ENCODE assay signal across 17 mouse cellular contexts in the genomic region with DNA sequence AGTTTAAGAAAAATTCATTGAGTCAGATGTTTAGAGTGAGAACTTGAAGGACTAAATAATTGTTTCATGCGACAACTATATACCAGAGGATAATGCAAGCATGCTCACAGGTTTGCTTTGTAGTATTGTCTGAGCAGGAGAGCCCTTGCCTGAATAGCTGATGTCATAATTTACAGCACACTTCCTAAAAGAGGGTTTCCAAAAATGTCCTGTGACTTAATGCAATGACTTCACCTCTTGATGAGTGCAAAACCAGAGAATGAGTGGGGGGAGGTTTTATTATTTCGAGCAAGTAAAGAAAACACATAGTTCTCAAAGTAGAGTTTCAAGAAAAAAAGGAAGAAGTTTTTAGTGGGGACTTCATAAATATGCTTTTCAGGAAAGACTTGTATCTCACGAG.
"Had no signal": no experiment of that assay in that cellular context is flagged by ENCODE, and none has a peak within 500 bp of the region (broad histone marks: within the 10 kb centered on the region; RNA-seq: fewer than 3 reads in every experiment).

No protein-coding gene starts in this region.

- H3K4me3 ChIP-seq: neural tube, embryonic 12.5 days; neural tube, embryonic 13.5 days; neural tube, embryonic 15.5 days; stomach, embryonic 15.5 days had no signal

- H3K9ac ChIP-seq: neural tube, embryonic 12.5 days; neural tube, embryonic 13.5 days; neural tube, embryonic 15.5 days; stomach, embryonic 15.5 days had no signal

- DNase-seq: retina, postnatal 1 day; right cerebral cortex, adult 18-20 months; right cerebral cortex, postnatal 14 days; right cerebral cortex, postnatal 25 days; right cerebral cortex, postnatal 4 days; spleen, adult 18-20 months; thymus, adult 18-20 months; thymus, adult 2 months; thymus, postnatal 14 days; thymus, postnatal 25 days; thymus, postnatal 36 days; thymus, postnatal 4 days had no signal

- H3K27me3 ChIP-seq: neural tube, embryonic 12.5 days; neural tube, embryonic 13.5 days; neural tube, embryonic 15.5 days; stomach, embryonic 15.5 days had no signal

- H3K27ac ChIP-seq: neural tube, embryonic 12.5 days; neural tube, embryonic 13.5 days; neural tube, embryonic 15.5 days; stomach, embryonic 15.5 days; stomach, postnatal 0 days had no signal

- H3K4me2 ChIP-seq: neural tube, embryonic 12.5 days; neural tube, embryonic 13.5 days; neural tube, embryonic 15.5 days; stomach, embryonic 15.5 days had no signal

- H3K36me3 ChIP-seq: neural tube, embryonic 12.5 days; neural tube, embryonic 13.5 days; neural tube, embryonic 15.5 days; stomach, embryonic 15.5 days had no signal

- H3K4me1 ChIP-seq: neural tube, embryonic 12.5 days; neural tube, embryonic 13.5 days; neural tube, embryonic 15.5 days; stomach, embryonic 15.5 days had no signal

- H3K9me3 ChIP-seq: neural tube, embryonic 12.5 days; neural tube, embryonic 13.5 days; neural tube, embryonic 15.5 days; stomach, embryonic 15.5 days had no signal
